Mouse (Mus musculus) macrophage (primary cell): ENCODE measurements around the gene Ece1. TPM values are rescaled to one million over a fixed set of nuclear protein-coding genes. Genes with fewer than 3 reads are reported as not detected.
A peak's percentile ranks its signal among the peaks of the same experiment; 100 is the strongest.

Experiments
- H3K27ac ChIP-seq: fragments of 350-480 bp; formaldehyde crosslinking; 2 replicates; pipeline ENCODE4 v1.9.0; 2021
- H3K36me3 ChIP-seq: fragments of 350-480 bp; formaldehyde crosslinking; 2 replicates; pipeline ENCODE4 v1.9.0; 2021; ENCODE audit errors: inconsistent target
- H3K4me3 ChIP-seq: fragments of 350-480 bp; formaldehyde crosslinking; 2 replicates; pipeline ENCODE4 v1.9.0; 2021; ENCODE audit errors: inconsistent target
- H3K79me2 ChIP-seq: fragments of 350-480 bp; formaldehyde crosslinking; 2 replicates; pipeline ENCODE4 v1.9.0; 2021; ENCODE audit errors: inconsistent target
- whole genome bisulfite sequencing: methylation state at CpG from one replicate; pipeline ENCODE4 v1.1.7; 2026; ENCODE audit warnings: inconsistent platforms; ENCODE audit not compliant: missing documents; 5-methylcytosine and 5-hydroxymethylcytosine counted together
- polyA plus RNA-seq: library from polyadenylated mRNA; stranded (reverse); fragments of 250-400 nt; gene quantifications from 3 replicates; pipeline ENCODE4 v1.2.4, GENCODE M21; 2018; ENCODE audit warnings: inconsistent platforms

Gene Ece1
- polyA plus RNA-seq, 1 experiment from 2014 or later = 31.7 TPM

- H3K79me2 ChIP-seq = no peaks in the 10 kb centered on the region; the same call in 1 of the 2 replicates
- no peaks in the 10 kb centered on the region for H3K36me3 ChIP-seq
- no peak overlapping the region for H3K27ac ChIP-seq
- no peak overlapping the region for H3K4me3 ChIP-seq
- WGBS = 87% methylated on average over 10 of the region's 10 CpGs
These were observed 3.2 kb downstream of the Ece1 start for GRCm38 (mm10) chr4:137865221-137865641.

GRCm38 (mm10) chr4:137866206-137866863 is 4.3 kb downstream of the Ece1 start:
- Histone ChIP-seq H3K4me3 (no peak overlapping the region), H3K27ac (no peak overlapping the region), H3K36me3 (no peaks in the 10 kb centered on the region), H3K79me2 (no peaks in the 10 kb centered on the region; the same call in 1 of the 2 replicates)
- 47% methylated on average over 19 of the region's 19 CpGs for WGBS

GRCm38 (mm10) chr4:137867225-137867624 is 5.2 kb downstream of the Ece1 start:
- Histone ChIP-seq H3K36me3 (no peaks in the 10 kb centered on the region), H3K79me2 (no peaks in the 10 kb centered on the region; the same call in 1 of the 2 replicates), H3K4me3 (no peak overlapping the region), H3K27ac (no peak overlapping the region)
- WGBS = 95% methylated on average over 4 of the region's 4 CpGs

GRCm38 (mm10) chr4:137867675-137868257 is 5.7 kb downstream of the Ece1 start:
- no peaks in the 10 kb centered on the region; the same call in 1 of the 2 replicates for H3K79me2 ChIP-seq
- H3K27ac ChIP-seq = no peak overlapping the region
- no peaks in the 10 kb centered on the region for H3K36me3 ChIP-seq
- WGBS = 80% methylated on average over 11 of the region's 13 CpGs
- no peak overlapping the region for H3K4me3 ChIP-seq

- no peak overlapping the region for H3K27ac ChIP-seq
- no peaks in the 10 kb centered on the region for H3K79me2 ChIP-seq
- H3K4me3 ChIP-seq = no peak overlapping the region
- no peaks in the 10 kb centered on the region for H3K36me3 ChIP-seq
- WGBS = 94% methylated on average over 16 of the region's 16 CpGs
These were observed 7.7 kb downstream of the Ece1 start for GRCm38 (mm10) chr4:137869667-137870274.

- Histone ChIP-seq H3K36me3 (no peaks in the 10 kb centered on the region), H3K79me2 (no peaks in the 10 kb centered on the region), H3K27ac (no peak overlapping the region), H3K4me3 (no peak overlapping the region)
- 96% methylated on average over 4 of the region's 4 CpGs for WGBS
These were observed 8.9 kb downstream of the Ece1 start for GRCm38 (mm10) chr4:137870979-137871378.

- 51% methylated on average over 8 of the region's 8 CpGs for WGBS
- H3K4me3 ChIP-seq = no peak overlapping the region
- H3K36me3 ChIP-seq = no peaks in the 10 kb centered on the region
- H3K27ac ChIP-seq = no peak overlapping the region
- no peaks in the 10 kb centered on the region for H3K79me2 ChIP-seq
These were observed 9.4 kb downstream of the Ece1 start for GRCm38 (mm10) chr4:137871431-137871830.

- Histone ChIP-seq H3K4me3 (no peak overlapping the region), H3K36me3 (no peaks in the 10 kb centered on the region), H3K27ac (no peak overlapping the region), H3K79me2 (no peaks in the 10 kb centered on the region)
- WGBS = 73% methylated on average over 7 of the region's 7 CpGs
These were observed 12.3 kb downstream of the Ece1 start for GRCm38 (mm10) chr4:137874337-137874736.

GRCm38 (mm10) chr4:137874826-137875225 is 12.8 kb downstream of the Ece1 start:
- Histone ChIP-seq H3K27ac (no peak overlapping the region), H3K36me3 (no peaks in the 10 kb centered on the region), H3K79me2 (no peaks in the 10 kb centered on the region), H3K4me3 (no peak overlapping the region)
- WGBS = 33% methylated on average over 4 of the region's 4 CpGs

GRCm38 (mm10) chr4:137875466-137876092 is 13.5 kb downstream of the Ece1 start:
- 79% methylated on average over 9 of the region's 9 CpGs for WGBS
- Histone ChIP-seq H3K27ac (no peak overlapping the region), H3K4me3 (no peak overlapping the region)

GRCm38 (mm10) chr4:137876834-137877233 is 14.8 kb downstream of the Ece1 start:
- Histone ChIP-seq H3K36me3 (no peaks in the 10 kb centered on the region), H3K27ac (no peak overlapping the region), H3K79me2 (no peaks in the 10 kb centered on the region), H3K4me3 (no peak overlapping the region)
- WGBS = 86% methylated on average over 5 of the region's 6 CpGs

More at GRCm38 (mm10) chr4:137875466-137876092, 13.5 kb downstream of the Ece1 start:
- H3K36me3 ChIP-seq = no peaks in the 10 kb centered on the region
- no peaks in the 10 kb centered on the region for H3K79me2 ChIP-seq

GRCm38 (mm10) chr4:137877432-137877881 is 15.4 kb downstream of the Ece1 start:
- WGBS = 100% methylated on average over 3 of the region's 4 CpGs
- H3K36me3 ChIP-seq = no peaks in the 10 kb centered on the region
- peaks cover under 1% of the 10 kb centered on the region; the same call in 1 of the 2 replicates for H3K79me2 ChIP-seq
- no peak overlapping the region for H3K27ac ChIP-seq
- H3K4me3 ChIP-seq = no peak overlapping the region

GRCm38 (mm10) chr4:137879383-137880156 is 17.5 kb downstream of the Ece1 start:
- Histone ChIP-seq H3K36me3 (no peaks in the 10 kb centered on the region), H3K27ac (peak overlapping the region; percentile 36), H3K79me2 (peaks cover 10% of the 10 kb centered on the region; the same call in 1 of the 2 replicates), H3K4me3 (no peak overlapping the region)
- WGBS = 56% methylated on average over 8 of the region's 8 CpGs

GRCm38 (mm10) chr4:137881445-137881844 is 19.4 kb downstream of the Ece1 start:
- Histone ChIP-seq H3K27ac (no peak overlapping the region), H3K4me3 (no peak overlapping the region), H3K79me2 (peaks cover 10% of the 10 kb centered on the region; the same call in 1 of the 2 replicates), H3K36me3 (no peaks in the 10 kb centered on the region)
- 99% methylated on average over 7 of the region's 8 CpGs for WGBS
